Mouse (Mus musculus) liver, postnatal 0 days (tissue): ENCODE results near the gene Irs2.

Experiments used
- CTCF ChIP-seq: sonication (generic); IDR thresholded peaks from 2 replicates; pipeline ENCODE4 v1.5.1; 2016; ENCODE audit warnings: antibody characterized with exemption, low read depth
- EP300 ChIP-seq: IDR thresholded peaks from 2 replicates; pipeline ENCODE4 v1.6.1; 2016; ENCODE audit warnings: antibody characterized with exemption, low read depth, mild to moderate bottlenecking

DNA sequence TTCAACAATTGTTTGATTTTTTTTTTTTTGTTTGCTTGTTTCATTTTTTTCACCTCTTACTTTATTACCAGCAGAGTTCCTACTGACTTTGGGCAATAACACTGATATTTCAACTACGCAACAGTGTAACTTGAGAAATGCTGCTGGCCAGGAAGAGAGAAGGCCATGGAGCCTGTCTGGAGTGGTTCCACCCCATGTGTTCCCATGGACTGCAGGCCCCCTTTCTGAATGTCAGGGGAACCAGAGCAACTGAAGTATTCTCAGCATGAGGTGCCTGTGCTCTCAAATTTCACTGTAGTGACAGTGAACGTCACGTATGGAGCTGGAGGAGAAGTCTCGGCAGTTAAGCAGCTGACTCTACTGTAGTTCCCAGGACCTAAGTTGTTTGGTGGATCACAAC is 35.3 kb upstream of the Irs2 start:
- TF ChIP-seq CTCF, result no peak
- no peak for TF ChIP-seq EP300
